Mouse (Mus musculus): ENCODE results near the gene Map3k4.

DNA sequence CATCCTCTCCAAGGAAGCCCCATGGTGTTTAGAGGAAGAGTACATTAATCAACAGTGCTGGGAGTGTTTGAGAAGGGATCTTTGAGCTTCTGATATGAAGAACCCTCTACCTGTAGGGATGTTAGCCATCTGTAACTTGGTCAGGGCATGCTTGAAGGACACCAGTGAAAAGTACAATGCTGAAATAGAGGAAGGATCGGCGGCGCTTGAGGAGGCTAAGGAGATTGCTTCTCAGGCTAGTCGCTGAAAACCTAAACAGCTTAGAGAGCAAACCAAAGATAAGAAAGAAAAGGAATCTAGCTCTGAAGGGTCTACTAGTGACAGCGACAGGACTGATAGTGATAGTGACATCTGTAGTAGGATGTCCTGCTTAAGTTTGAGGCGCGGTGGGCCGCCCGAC lies 68.0 kb downstream of the Map3k4 start:
- TF ChIP-seq CTCF (IDR thresholded peaks at IDR 0.05; ENCODE audit: low read depth) (no peak), EP300 (optimal IDR thresholded peaks at IDR 0.05) (no peak)
